Mouse (Mus musculus) heart, adult 2 months (tissue): Measurements from ENCODE around the gene Methig1.

Experiments
- CTCF ChIP-seq: fragments of 200-600 bp; IDR thresholded peaks from 2 replicates; pipeline ENCODE4 v1.8.1; 2022; ENCODE audit warnings: antibody characterized with exemption, mild to moderate bottlenecking, moderate library complexity
- POLR2A ChIP-seq: fragments of 200-500 bp; IDR thresholded peaks from 2 replicates; pipeline ENCODE4 v1.6.1; 2011; ENCODE audit warnings: mild to moderate bottlenecking, low read depth, low read length, control low read depth; ENCODE audit not compliant: insufficient read depth

DNA sequence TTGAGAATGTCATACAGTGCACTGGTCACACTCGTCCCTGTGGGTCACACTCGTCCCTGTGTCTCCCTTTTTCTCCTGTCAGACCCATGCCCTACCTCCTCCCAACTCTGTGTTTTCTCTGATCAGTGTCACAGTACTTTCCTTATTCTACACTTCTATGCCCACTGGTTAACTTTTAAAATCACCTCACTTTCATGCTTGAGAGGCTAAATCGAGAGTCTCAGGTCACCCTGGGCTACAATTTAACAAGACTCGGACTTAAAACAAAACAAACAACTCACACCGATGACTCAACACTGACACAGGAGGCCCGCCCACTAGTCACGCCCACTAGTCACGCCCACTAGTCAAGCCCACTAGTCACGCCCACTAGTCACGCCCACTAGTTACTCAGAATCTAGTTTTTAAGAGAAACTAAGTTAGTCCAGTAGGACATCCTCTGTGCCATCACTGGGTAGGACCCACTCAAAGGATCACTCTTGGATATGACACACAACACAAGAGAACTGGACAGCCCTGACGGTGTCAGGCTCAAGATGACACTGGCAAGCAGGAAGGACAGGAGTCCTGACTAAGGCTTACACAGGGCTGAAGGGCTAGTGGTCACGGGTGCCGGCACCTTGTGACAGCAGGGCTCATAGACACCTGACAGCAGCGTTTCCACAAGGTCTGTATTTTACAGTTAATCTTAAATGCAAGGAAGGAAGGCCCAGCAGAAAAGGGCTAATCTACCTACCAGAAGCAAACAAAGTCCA, 58.1 kb downstream of the Methig1 start:
- TF ChIP-seq CTCF (no peak), POLR2A (no peak)
